Mouse (Mus musculus): ENCODE measurements around the gene Gps1. TPM values are rescaled to one million over a fixed set of nuclear protein-coding genes. Genes with fewer than 3 reads are reported as not detected.
"Not testable (repeated sequence)": the region's sequence is repeated elsewhere in the genome, so short reads cannot be mapped to it uniquely, and the experiment has no call there.

Gene Gps1
- polyA plus RNA-seq, 1 experiment from 2014 or later, result 113 TPM

- H3K27me3 ChIP-seq, result peaks cover 17% of the 10 kb centered on the region
- not testable (repeated sequence) for H3K9ac ChIP-seq; H3K36me3 ChIP-seq; H3K27ac ChIP-seq; H3K9me3 ChIP-seq (replicated peaks)
- peaks cover 11% of the 10 kb centered on the region for H3K4me1 ChIP-seq (replicated peaks)
- peak overlapping the region; percentile 53 for H3K4me2 ChIP-seq
- 13% methylated on average over 8 of the region's 23 CpGs for WGBS
- H3K4me3 ChIP-seq, result peak overlapping the region; percentile 22
- peak; percentile 12; the same call in 1 of the 2 replicates for ATAC-seq (replicated peaks; ENCODE audit: insufficient number of reproducible peaks, insufficient read depth, low FRiP score, low read depth)
These were observed 20.7 kb upstream of the Gps1 start for GRCm38 (mm10) chr11:120763121-120763999.

GRCm38 (mm10) chr11:120767023-120767422, 17.0 kb upstream of the Gps1 start:
- not testable (repeated sequence) for H3K27ac ChIP-seq; H3K4me1 ChIP-seq (replicated peaks); H3K4me2 ChIP-seq; ATAC-seq (replicated peaks; ENCODE audit: insufficient number of reproducible peaks, insufficient read depth, low FRiP score, low read depth); H3K9me3 ChIP-seq (replicated peaks); H3K4me3 ChIP-seq; H3K36me3 ChIP-seq; H3K9ac ChIP-seq
- 64% methylated on average over 4 of the region's 7 CpGs for WGBS
- H3K27me3 ChIP-seq, result peaks cover 12% of the 10 kb centered on the region

- Histone ChIP-seq H3K9ac (no peak overlapping the region), H3K4me1 (replicated peaks) (no peaks in the 10 kb centered on the region), H3K27ac (no peak overlapping the region), H3K9me3 (replicated peaks) (no peaks in the 10 kb centered on the region), H3K36me3 (no peaks in the 10 kb centered on the region), H3K4me2 (no peak overlapping the region), H3K4me3 (no peak overlapping the region), H3K27me3 (peaks cover 7% of the 10 kb centered on the region; the same call in 1 of the 2 replicates)
- no peak for ATAC-seq (replicated peaks; ENCODE audit: insufficient number of reproducible peaks, insufficient read depth, low FRiP score, low read depth)
- WGBS, result 73% methylated on average over 1 of the region's 1 CpGs
These were observed 15.9 kb upstream of the Gps1 start for GRCm38 (mm10) chr11:120768206-120768605.

- no peak overlapping the region for H3K9ac ChIP-seq
- WGBS, result 76% methylated on average over 3 of the region's 3 CpGs
- ATAC-seq (replicated peaks; ENCODE audit: insufficient number of reproducible peaks, insufficient read depth, low FRiP score, low read depth), result no peak
- H3K27ac ChIP-seq, result no peak overlapping the region
- no peak overlapping the region for H3K4me2 ChIP-seq
- H3K36me3 ChIP-seq, result no peaks in the 10 kb centered on the region
- peaks cover 4% of the 10 kb centered on the region; the same call in 1 of the 2 replicates for H3K27me3 ChIP-seq
- H3K4me1 ChIP-seq (replicated peaks), result 0 out of 2 replicates have a peak, but pooled peaks cover 3% of the 10 kb centered on the region
- H3K4me3 ChIP-seq, result no peak overlapping the region
- no peaks in the 10 kb centered on the region for H3K9me3 ChIP-seq (replicated peaks)
These were observed 11.3 kb upstream of the Gps1 start for GRCm38 (mm10) chr11:120772749-120773148.

GRCm38 (mm10) chr11:120773463-120774190, 10.4 kb upstream of the Gps1 start:
- H3K27me3 ChIP-seq, result peaks cover 4% of the 10 kb centered on the region; the same call in 1 of the 2 replicates
- no peak for ATAC-seq (replicated peaks; ENCODE audit: insufficient number of reproducible peaks, insufficient read depth, low FRiP score, low read depth)
- no peak overlapping the region for H3K9ac ChIP-seq
- H3K9me3 ChIP-seq (replicated peaks), result no peaks in the 10 kb centered on the region
- H3K4me1 ChIP-seq (replicated peaks), result 0 out of 2 replicates have a peak, but pooled peaks cover 3% of the 10 kb centered on the region
- no peak overlapping the region for H3K4me2 ChIP-seq
- H3K36me3 ChIP-seq, result no peaks in the 10 kb centered on the region
- no peak overlapping the region for H3K27ac ChIP-seq
- WGBS, result 82% methylated on average over 7 of the region's 7 CpGs
- H3K4me3 ChIP-seq, result no peak overlapping the region

- no peaks in the 10 kb centered on the region for H3K9me3 ChIP-seq (replicated peaks)
- 0 out of 2 replicates have a peak, but pooled peaks cover 4% of the 10 kb centered on the region for H3K36me3 ChIP-seq
- ATAC-seq (replicated peaks; ENCODE audit: insufficient number of reproducible peaks, insufficient read depth, low FRiP score, low read depth), result peak; percentile 84
- 23% methylated on average over 15 of the region's 15 CpGs for WGBS
- H3K4me3 ChIP-seq, result no peak overlapping the region
- H3K4me2 ChIP-seq, result no peak overlapping the region
- no peak overlapping the region for H3K9ac ChIP-seq
- H3K27me3 ChIP-seq, result peaks cover 4% of the 10 kb centered on the region; the same call in 1 of the 2 replicates
- H3K27ac ChIP-seq, result no peak overlapping the region
- 0 out of 2 replicates have a peak, but pooled peaks cover 3% of the 10 kb centered on the region for H3K4me1 ChIP-seq (replicated peaks)
These were observed 8.2 kb upstream of the Gps1 start for GRCm38 (mm10) chr11:120775774-120776469.

GRCm38 (mm10) chr11:120777123-120777522, 6.9 kb upstream of the Gps1 start:
- Histone ChIP-seq H3K27ac (no peak overlapping the region), H3K9me3 (replicated peaks) (no peaks in the 10 kb centered on the region), H3K9ac (no peak overlapping the region), H3K27me3 (peaks cover 4% of the 10 kb centered on the region; the same call in 1 of the 2 replicates), H3K36me3 (peaks cover 8% of the 10 kb centered on the region; the same call in 1 of the 2 replicates), H3K4me1 (replicated peaks) (0 out of 2 replicates have a peak, but pooled peaks cover 3% of the 10 kb centered on the region), H3K4me2 (no peak overlapping the region), H3K4me3 (no peak overlapping the region)
- ATAC-seq (replicated peaks; ENCODE audit: insufficient number of reproducible peaks, insufficient read depth, low FRiP score, low read depth), result no peak
- 35% methylated on average over 6 of the region's 6 CpGs for WGBS

GRCm38 (mm10) chr11:120779876-120780275, 4.2 kb upstream of the Gps1 start:
- Histone ChIP-seq H3K4me1 (replicated peaks) (peaks cover 11% of the 10 kb centered on the region), H3K4me2 (no peak overlapping the region), H3K4me3 (no peak overlapping the region), H3K9me3 (replicated peaks) (no peaks in the 10 kb centered on the region), H3K27me3 (no peaks in the 10 kb centered on the region; the same call in 1 of the 2 replicates), H3K27ac (no peak overlapping the region), H3K36me3 (peaks cover 8% of the 10 kb centered on the region; the same call in 1 of the 2 replicates), H3K9ac (no peak overlapping the region)
- WGBS, result 93% methylated on average over 1 of the region's 1 CpGs
- no peak for ATAC-seq (replicated peaks; ENCODE audit: insufficient number of reproducible peaks, insufficient read depth, low FRiP score, low read depth)

- ATAC-seq (replicated peaks; ENCODE audit: insufficient number of reproducible peaks, insufficient read depth, low FRiP score, low read depth); H3K4me3 ChIP-seq; H3K27me3 ChIP-seq; H3K4me2 ChIP-seq; H3K27ac ChIP-seq; H3K9me3 ChIP-seq (replicated peaks); H3K9ac ChIP-seq: not testable (repeated sequence)
- 92% methylated on average over 6 of the region's 6 CpGs for WGBS
- peaks cover 12% of the 10 kb centered on the region; the same call in 1 of the 2 replicates for H3K36me3 ChIP-seq
- peaks cover 15% of the 10 kb centered on the region for H3K4me1 ChIP-seq (replicated peaks)
These were observed 2.7 kb upstream of the Gps1 start for GRCm38 (mm10) chr11:120781361-120781760.

- ATAC-seq (replicated peaks; ENCODE audit: insufficient number of reproducible peaks, insufficient read depth, low FRiP score, low read depth), result 0 out of 2 replicates have a peak, but pooled peaks have one; percentile 1
- peaks cover 33% of the 10 kb centered on the region for H3K36me3 ChIP-seq
- 1% methylated on average over 42 of the region's 42 CpGs for WGBS
These were observed 527 bp upstream of the Gps1 start for GRCm38 (mm10) chr11:120783426-120784063.

More at GRCm38 (mm10) chr11:120783426-120784063, 527 bp upstream of the Gps1 start:
- no peaks in the 10 kb centered on the region for H3K9me3 ChIP-seq (replicated peaks)
- H3K4me2 ChIP-seq, result peak overlapping the region; percentile 97
- peak overlapping the region; percentile 85 for H3K9ac ChIP-seq
- H3K27ac ChIP-seq, result peak overlapping the region; percentile 48
- H3K4me1 ChIP-seq (replicated peaks), result peaks cover 15% of the 10 kb centered on the region
- peak overlapping the region; percentile 95 for H3K4me3 ChIP-seq
- no peaks in the 10 kb centered on the region for H3K27me3 ChIP-seq
